Mouse (Mus musculus) limb, embryonic 14.5 days (tissue): ENCODE data around the gene Toe1. TPM values are rescaled to one million over a fixed set of nuclear protein-coding genes. Genes with fewer than 3 reads are reported as not detected.
"Not testable (repeated sequence)": the region's sequence is repeated elsewhere in the genome, so short reads cannot be mapped to it uniquely, and the experiment has no call there.

Experiments used
- ATAC-seq: fragments of 200-750 bp; cut with Nextera tagmentation; 2 replicates; pipeline ENCODE4 v1.8.0; 2017; ENCODE audit warnings: low read depth, moderate number of reproducible peaks, moderate TSS enrichment; ENCODE audit not compliant: low FRiP score
- DNase-seq: peaks from one replicate; pipeline ENCODE4 v3.0.0-alpha.2; 2015; ENCODE audit warnings: low spot score
- H3K27ac ChIP-seq: fragments of 300-500 bp; sonication (generic); replicated peaks from 2 replicates; pipeline ENCODE4 v1.5.1; 2014; ENCODE audit warnings: low read depth, mild to moderate bottlenecking, low read length, moderate library complexity, mixed read lengths
- H3K27me3 ChIP-seq: fragments of 300-500 bp; sonication (generic); 2 replicates; pipeline ENCODE4 v1.6.1; 2014; ENCODE audit warnings: low read length, mixed read lengths; ENCODE audit not compliant: control insufficient read depth, insufficient read depth
- H3K36me3 ChIP-seq: fragments of 300-500 bp; sonication (generic); 2 replicates; pipeline ENCODE4 v1.6.1; 2014; ENCODE audit warnings: mild to moderate bottlenecking, low read length, moderate library complexity, mixed read lengths; ENCODE audit not compliant: control insufficient read depth, insufficient read depth
- H3K4me1 ChIP-seq: fragments of 300-500 bp; sonication (generic); 2 replicates; pipeline ENCODE4 v1.6.1; 2014; ENCODE audit warnings: antibody characterized with exemption, low read length, mixed read lengths; ENCODE audit not compliant: control insufficient read depth, insufficient read depth
- H3K4me2 ChIP-seq: fragments of 300-500 bp; sonication (generic); replicated peaks from 2 replicates; pipeline ENCODE4 v1.6.1; 2014; ENCODE audit warnings: low read depth, mild to moderate bottlenecking, low read length, moderate library complexity; ENCODE audit not compliant: severe bottlenecking
- H3K4me3 ChIP-seq: fragments of 300-500 bp; sonication (generic); replicated peaks from 2 replicates; pipeline ENCODE4 v1.5.1; 2014; ENCODE audit warnings: low read length
- H3K9ac ChIP-seq: fragments of 300-500 bp; sonication (generic); 2 replicates; pipeline ENCODE4 v1.6.1; 2014; ENCODE audit warnings: mild to moderate bottlenecking, low read depth, low read length, moderate library complexity; ENCODE audit not compliant: severe bottlenecking
- H3K9me3 ChIP-seq: fragments of 300-500 bp; sonication (generic); 2 replicates; pipeline ENCODE4 v1.6.1; 2016; ENCODE audit warnings: low read length; ENCODE audit not compliant: control insufficient read depth
- POLR2A ChIP-seq: fragments of 200-500 bp; IDR thresholded peaks from 2 replicates; pipeline ENCODE4 v1.8.0; 2012; ENCODE audit warnings: inconsistent platforms, mild to moderate bottlenecking, moderate library complexity, borderline replicate concordance; ENCODE audit not compliant: insufficient read depth, insufficient read length; ENCODE audit errors: extremely low read depth
- WGBS: fragments of 180-500 bp; shearing (Covaris S2); extraction: QIAGEN DNeasy Blood & Tissue Kit; methylation state at CpG from one replicate; pipeline ENCODE4 v1.1.7; 2014; 5-methylcytosine and 5-hydroxymethylcytosine counted together
- polyA plus RNA-seq, 2 experiments: library from polyadenylated mRNA; depleted of rRNA in 1 of 2; stranded (reverse) in 1 of 2; unstranded in 1 of 2; fragments of >200 nt; fragmentation: Nextera tagmentation in 1 of 2; extraction: Ambion mirVana in 1 of 2; gene quantifications; 2 replicates each; pipeline versions ENCODE4 v1.2.1 to v1.2.3; 2012 to 2014

Toe1 gene
- polyA plus RNA-seq, 2 experiments = 35.9 to 44.6 TPM

DNA sequence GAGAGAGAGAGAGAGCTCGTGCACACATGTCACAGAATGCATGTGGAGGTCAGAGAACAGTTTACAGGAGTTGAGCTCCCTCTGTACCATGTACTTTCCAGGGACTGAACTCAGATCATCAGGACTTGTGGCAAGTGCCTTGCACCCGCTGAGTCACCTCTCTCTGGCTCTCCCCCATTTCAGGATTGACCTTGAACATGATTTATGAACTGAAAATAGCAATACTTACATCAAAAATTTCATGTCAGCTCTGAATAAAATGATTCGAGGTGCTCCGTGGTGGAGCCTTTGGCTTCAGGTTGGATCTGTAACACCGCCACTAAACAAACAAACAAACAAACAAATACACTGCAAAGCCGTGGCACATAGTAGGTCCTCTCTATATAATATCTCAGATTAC is 33.4 kb upstream of the Toe1 start:
- Histone ChIP-seq H3K27me3 (no peaks in the 10 kb centered on the region), H3K4me3 (no peak overlapping the region), H3K9me3 (no peaks in the 10 kb centered on the region), H3K9ac (no peak overlapping the region), H3K36me3 (no peaks in the 10 kb centered on the region), H3K4me2 (no peak overlapping the region), H3K4me1 (no peaks in the 10 kb centered on the region), H3K27ac (no peak overlapping the region)
- WGBS = 85% methylated on average over 6 of the region's 6 CpGs
- ATAC-seq = no peak
- DNase-seq = no peak
- no peak for TF ChIP-seq POLR2A

DNA sequence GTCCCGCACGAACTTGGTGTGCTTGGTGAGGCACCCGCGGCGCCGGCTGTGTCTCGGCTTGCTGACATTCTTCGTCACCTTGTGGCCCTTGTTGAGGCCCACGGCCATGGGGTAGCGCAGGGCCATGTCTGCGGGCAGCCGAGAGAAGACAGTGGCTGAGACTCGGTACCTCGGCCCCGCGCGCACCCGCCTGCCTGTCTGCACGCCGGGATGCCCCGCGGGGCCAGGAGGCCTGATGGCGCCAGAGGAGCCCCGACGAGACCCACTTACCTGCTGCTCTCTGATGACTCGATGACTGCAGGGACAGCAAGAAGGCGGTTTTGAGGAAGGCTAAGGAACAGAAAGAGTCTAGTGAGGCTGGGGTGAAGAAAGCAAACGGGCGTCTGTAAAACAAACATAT is 32.7 kb upstream of the Toe1 start:
- 22% methylated on average over 21 of the region's 29 CpGs for WGBS
- not testable (repeated sequence) for H3K4me1 ChIP-seq, H3K9me3 ChIP-seq, H3K27me3 ChIP-seq, ATAC-seq, H3K4me3 ChIP-seq, H3K36me3 ChIP-seq, H3K9ac ChIP-seq, DNase-seq, H3K27ac ChIP-seq
- H3K4me2 ChIP-seq = 0 out of 2 replicates have a peak overlapping the region, but pooled peaks have one; percentile 23

- Histone ChIP-seq H3K27ac (no peak overlapping the region), H3K27me3 (no peaks in the 10 kb centered on the region), H3K36me3 (no peaks in the 10 kb centered on the region), H3K4me1 (no peaks in the 10 kb centered on the region), H3K4me2 (no peak overlapping the region), H3K9me3 (no peaks in the 10 kb centered on the region), H3K4me3 (no peak overlapping the region), H3K9ac (no peak overlapping the region)
- TF ChIP-seq POLR2A = no peak
- ATAC-seq (no peak), DNase-seq (no peak)
- WGBS = 28% methylated on average over 2 of the region's 2 CpGs
Observed at GRCm38 (mm10) chr4:116838999-116839398, 31.6 kb upstream of the Toe1 start.

- Histone ChIP-seq H3K9me3 (no peaks in the 10 kb centered on the region), H3K4me3 (no peak overlapping the region), H3K9ac (no peak overlapping the region), H3K27me3 (no peaks in the 10 kb centered on the region), H3K36me3 (no peaks in the 10 kb centered on the region), H3K27ac (no peak overlapping the region), H3K4me1 (peaks cover 4% of the 10 kb centered on the region; the same call in 1 of the 2 replicates), H3K4me2 (no peak overlapping the region)
- 23% methylated on average over 6 of the region's 6 CpGs for WGBS
- no peak for TF ChIP-seq POLR2A
- no peak for DNase-seq
- no peak for ATAC-seq
Observed at GRCm38 (mm10) chr4:116830070-116830368, 22.6 kb upstream of the Toe1 start.

- no peak for ATAC-seq
- no peak for TF ChIP-seq POLR2A
- H3K36me3 ChIP-seq = no peaks in the 10 kb centered on the region
- no peak overlapping the region for H3K27ac ChIP-seq
- no peak for DNase-seq
- no peak overlapping the region for H3K9ac ChIP-seq
- H3K4me1 ChIP-seq = peaks cover 4% of the 10 kb centered on the region; the same call in 1 of the 2 replicates
- WGBS = 50% methylated on average over 6 of the region's 6 CpGs
- no peak overlapping the region for H3K4me2 ChIP-seq
- H3K4me3 ChIP-seq = no peak overlapping the region
- no peaks in the 10 kb centered on the region for H3K9me3 ChIP-seq
- no peaks in the 10 kb centered on the region for H3K27me3 ChIP-seq
Observed at GRCm38 (mm10) chr4:116829364-116830069, 22.1 kb upstream of the Toe1 start.
